Mouse (Mus musculus) thymus, adult 2 months (tissue): ENCODE results near the gene Slc32a1. TPM values are rescaled to one million over a fixed set of nuclear protein-coding genes. Genes with fewer than 3 reads are reported as not detected.

Experiments
- DNase-seq: peaks from one replicate; pipeline ENCODE4 v3.0.0; 2021
- H3K27ac ChIP-seq: fragments of 200-500 bp; 2 replicates; pipeline ENCODE4 v1.5.1; 2012; ENCODE audit warnings: low read length, control low read depth; ENCODE audit not compliant: control insufficient read depth, insufficient read depth
- H3K27me3 ChIP-seq: fragments of 200-500 bp; 2 replicates; pipeline ENCODE4 v1.6.1; 2012; ENCODE audit warnings: mild to moderate bottlenecking, low read length, moderate library complexity, mixed read lengths; ENCODE audit not compliant: control insufficient read depth, insufficient read depth
- H3K36me3 ChIP-seq: fragments of 200-500 bp; 2 replicates; pipeline ENCODE4 v1.6.1; 2012; ENCODE audit warnings: mild to moderate bottlenecking, low read length, moderate library complexity; ENCODE audit not compliant: control insufficient read depth, insufficient read depth
- H3K4me1 ChIP-seq: fragments of 200-500 bp; replicated peaks from 2 replicates; pipeline ENCODE4 v1.6.1; 2012; ENCODE audit warnings: low read length; ENCODE audit not compliant: control insufficient read depth, insufficient read depth
- H3K4me3 ChIP-seq: fragments of 200-500 bp; 2 replicates; pipeline ENCODE4 v1.5.1; 2012; ENCODE audit warnings: mild to moderate bottlenecking, low read length, control low read depth, moderate library complexity; ENCODE audit not compliant: control insufficient read depth, insufficient read depth
- CTCF ChIP-seq: fragments of 200-500 bp; IDR thresholded peaks from 2 replicates; pipeline ENCODE4 v1.5.1; 2012; ENCODE audit warnings: mild to moderate bottlenecking, control low read depth, low read length, moderate library complexity, borderline replicate concordance; ENCODE audit not compliant: control insufficient read depth, poor library complexity, insufficient read depth; ENCODE audit errors: extremely low read depth
- POLR2A ChIP-seq: fragments of 200-500 bp; IDR thresholded peaks from 2 replicates; pipeline ENCODE4 v1.6.1; 2012; ENCODE audit warnings: mild to moderate bottlenecking, low read length, control low read depth, moderate library complexity; ENCODE audit not compliant: control insufficient read depth, poor library complexity, insufficient read depth; ENCODE audit errors: extremely low read depth
- WGBS: fragments of 180-500 bp; shearing (Covaris S2); methylation state at CpG from one replicate; pipeline ENCODE4 v1.1.7; 2018; 5-methylcytosine and 5-hydroxymethylcytosine counted together
- polyA plus RNA-seq: library from polyadenylated mRNA; depleted of rRNA; stranded (reverse); fragments of >200 nt; gene quantifications from 2 replicates; pipeline ENCODE4 v1.2.3, GENCODE M21; 2012; rRNA removed

Slc32a1 gene
- 0.11 and 0.13 TPM in 2 replicates for polyA plus RNA-seq

GRCm38 (mm10) chr2:158610488-158611325, at the start of gene Slc32a1:
Slc32a1 (plus strand) TSS chr2:158610767.
- WGBS: 5% methylated on average over 77 of the region's 77 CpGs
- peaks cover 39% of the 10 kb centered on the region for H3K27me3 ChIP-seq
- no peaks in the 10 kb centered on the region for H3K36me3 ChIP-seq
- DNase-seq: peak; percentile 17
- H3K4me1 ChIP-seq: peaks cover 15% of the 10 kb centered on the region
- no peak within 1 kb of the TSS; the same call in 1 of the 2 replicates for H3K4me3 ChIP-seq
- no peak within 1 kb of the TSS for H3K27ac ChIP-seq
- TF ChIP-seq POLR2A (0 out of 2 replicates have a peak, but pooled peaks have one; percentile 19), CTCF (no peak)

GRCm38 (mm10) chr2:158560801-158561200, 49.8 kb upstream of the Slc32a1 start:
- TF ChIP-seq CTCF (no peak), POLR2A (no peak)
- H3K36me3 ChIP-seq: no peaks in the 10 kb centered on the region
- WGBS: 33% methylated on average over 9 of the region's 9 CpGs

GRCm38 (mm10) chr2:158561371-158562144, 49.0 kb upstream of the Slc32a1 start:
- no peaks in the 10 kb centered on the region; the same call in 1 of the 2 replicates for H3K27me3 ChIP-seq
- TF ChIP-seq CTCF (no peak), POLR2A (no peak)
- no peak for DNase-seq
- no peaks in the 10 kb centered on the region for H3K36me3 ChIP-seq
- no peak overlapping the region for H3K27ac ChIP-seq
- no peaks in the 10 kb centered on the region for H3K4me1 ChIP-seq
- WGBS: 53% methylated on average over 3 of the region's 3 CpGs
- no peak overlapping the region for H3K4me3 ChIP-seq

More at GRCm38 (mm10) chr2:158560801-158561200, 49.8 kb upstream of the Slc32a1 start:
- DNase-seq: no peak
- Histone ChIP-seq H3K4me1 (peaks cover 3% of the 10 kb centered on the region), H3K27me3 (no peaks in the 10 kb centered on the region; the same call in 1 of the 2 replicates), H3K27ac (no peak overlapping the region), H3K4me3 (no peak overlapping the region)

GRCm38 (mm10) chr2:158570421-158571081, 40.0 kb upstream of the Slc32a1 start:
- 32% methylated on average over 13 of the region's 13 CpGs for WGBS
- peak; percentile 25 for DNase-seq
- no peak overlapping the region for H3K4me3 ChIP-seq
- H3K27me3 ChIP-seq: no peaks in the 10 kb centered on the region; the same call in 1 of the 2 replicates
- no peaks in the 10 kb centered on the region for H3K4me1 ChIP-seq
- no peak for TF ChIP-seq CTCF
- H3K36me3 ChIP-seq: no peaks in the 10 kb centered on the region
- no peak overlapping the region for H3K27ac ChIP-seq

GRCm38 (mm10) chr2:158579979-158580378, 30.6 kb upstream of the Slc32a1 start:
- Histone ChIP-seq H3K27me3 (no peaks in the 10 kb centered on the region; the same call in 1 of the 2 replicates), H3K27ac (no peak overlapping the region), H3K4me1 (no peaks in the 10 kb centered on the region), H3K36me3 (no peaks in the 10 kb centered on the region), H3K4me3 (no peak overlapping the region)
- TF ChIP-seq POLR2A (no peak), CTCF (no peak)
- WGBS: 83% methylated on average over 4 of the region's 4 CpGs
- no peak for DNase-seq
